9 mouse cellular contexts compared by ENCODE assay signal in genomic region chr7:99988725-99989124, GRCm38 (mm10). TPM values are rescaled to one million over a fixed set of nuclear protein-coding genes. Genes with fewer than 3 reads are reported as not detected.
A peak's percentile ranks its signal among the peaks of the same experiment; 100 is the strongest.
DNase-seq lines count a peak whose midpoint lies in the region; ATAC-seq and TF ChIP-seq lines count a peak whose summit lies in the region.
"Had no signal": no experiment of that assay in that cellular context is flagged by ENCODE, and none has a peak within 500 bp of the region (broad histone marks: within the 10 kb centered on the region; RNA-seq: fewer than 3 reads in every experiment).

No protein-coding gene starts in this region.

- H3K4me2 ChIP-seq in hindbrain, embryonic 12.5 days (replicated peaks): no peak overlapping the region
- no peak overlapping the region for H3K4me2 ChIP-seq in midbrain, embryonic 11.5 days
- H3K4me2 ChIP-seq: limb, embryonic 13.5 days had no signal

- no peak; the same call in 1 of the 2 replicates for ATAC-seq in hindbrain, embryonic 12.5 days (ENCODE audit: low FRiP score)
- peak; percentile 53 to 71; a peak in 2 of 4 replicates for ATAC-seq in hematopoietic stem cell, adult 5-6 weeks (replicated peaks in 1 of 2; ENCODE audit: insufficient read depth in 1 of 2, low FRiP score in 2 of 2, low TSS enrichment in 1 of 2, low read depth in 1 of 2, poor library complexity in 2 of 2, severe bottlenecking in 2 of 2)
- peak; percentile 68 for ATAC-seq in midbrain, embryonic 11.5 days (ENCODE audit: low FRiP score)

- no peaks in the 10 kb centered on the region; the same call in 1 of the 2 replicates for H3K4me1 ChIP-seq in hindbrain, embryonic 10.5 days (replicated peaks)
- H3K4me1 ChIP-seq in hindbrain, embryonic 12.5 days: no peaks in the 10 kb centered on the region
- H3K4me1 ChIP-seq in forebrain, embryonic 10.5 days: peaks cover 15% of the 10 kb centered on the region; the same call in 1 of the 2 replicates
- H3K4me1 ChIP-seq in midbrain, embryonic 11.5 days (ENCODE audit: control insufficient read depth, insufficient read depth, low read length): no peaks in the 10 kb centered on the region
- H3K4me1 ChIP-seq in small intestine, adult 2 months (ENCODE audit: control insufficient read depth, insufficient read depth, insufficient read length, low read length): no peaks in the 10 kb centered on the region; the same call in 1 of the 2 replicates
- H3K4me1 ChIP-seq: limb, embryonic 13.5 days had no signal

- no peak for TF ChIP-seq POLR2A in small intestine, adult 2 months (IDR thresholded peaks at IDR 0.05; ENCODE audit: low read depth, low read length)

- H3K9me3 ChIP-seq in hindbrain, embryonic 10.5 days: no peaks in the 10 kb centered on the region
- H3K9me3 ChIP-seq in hindbrain, embryonic 12.5 days (replicated peaks): no peaks in the 10 kb centered on the region
- no peaks in the 10 kb centered on the region for H3K9me3 ChIP-seq in forebrain, embryonic 10.5 days
- no peaks in the 10 kb centered on the region for H3K9me3 ChIP-seq in midbrain, embryonic 11.5 days (ENCODE audit: control insufficient read depth, low read length)
- H3K9me3 ChIP-seq: limb, embryonic 13.5 days had no signal

- no peak overlapping the region for H3K27ac ChIP-seq in hindbrain, embryonic 10.5 days
- no peak overlapping the region for H3K27ac ChIP-seq in hindbrain, embryonic 12.5 days
- no peak overlapping the region for H3K27ac ChIP-seq in forebrain, embryonic 10.5 days
- H3K27ac ChIP-seq in midbrain, embryonic 11.5 days (ENCODE audit: low read depth, low read length): no peak overlapping the region
- no peak overlapping the region for H3K27ac ChIP-seq in small intestine, adult 2 months (ENCODE audit: insufficient read depth, low read depth, low read length)
- H3K27ac ChIP-seq: limb, embryonic 13.5 days had no signal

- no peak overlapping the region for H3K9ac ChIP-seq in hindbrain, embryonic 12.5 days
- no peak overlapping the region for H3K9ac ChIP-seq in midbrain, embryonic 11.5 days (ENCODE audit: low read length)
- H3K9ac ChIP-seq: limb, embryonic 13.5 days had no signal

- intact Hi-C loops in left cerebral cortex, postnatal 10 days (cut with DNase I): loop anchor here (2.0 kb wide), 1 partner anchor 120 kb away; no protein-coding TSS in a partner anchor

- DNase-seq in hindbrain, embryonic 10.5 days (ENCODE audit: low spot score): peak; percentile 81
- DNase-seq in c-Kit-negative CD71-positive TER-119-positive erythroid progenitor cells, embryonic 14.5 days (ENCODE audit: low read depth, low spot score): peak; percentile 42
- DNase-seq in forebrain, embryonic 10.5 days (ENCODE audit: extremely low spot score, low spot score): peak; percentile 80
- peak; percentile 71 to 78 for DNase-seq in left cerebral cortex, postnatal 10 days (ENCODE audit: extremely low spot score in 1 of 2, low spot score in 2 of 2)
- DNase-seq in midbrain, embryonic 11.5 days (ENCODE audit: low spot score, missing footprints): peak; percentile 97

- WGBS in hindbrain, embryonic 10.5 days: 10% methylated on average over 4 of the region's 4 CpGs
- 5% methylated on average over 4 of the region's 4 CpGs for WGBS in hindbrain, embryonic 12.5 days
- WGBS in forebrain, embryonic 10.5 days: 7% methylated on average over 4 of the region's 4 CpGs
- 5% methylated on average over 4 of the region's 4 CpGs for WGBS in midbrain, embryonic 11.5 days
- WGBS in small intestine, adult 2 months: 7% methylated on average over 4 of the region's 4 CpGs

- H3K36me3 ChIP-seq in hindbrain, embryonic 10.5 days: no peaks in the 10 kb centered on the region
- H3K36me3 ChIP-seq in hindbrain, embryonic 12.5 days: no peaks in the 10 kb centered on the region
- no peaks in the 10 kb centered on the region for H3K36me3 ChIP-seq in forebrain, embryonic 10.5 days (replicated peaks)
- H3K36me3 ChIP-seq in midbrain, embryonic 11.5 days (ENCODE audit: control insufficient read depth, insufficient read depth, low read length): no peaks in the 10 kb centered on the region
- no peaks in the 10 kb centered on the region for H3K36me3 ChIP-seq in small intestine, adult 2 months (ENCODE audit: control insufficient read depth, insufficient read depth, low read length)
- H3K36me3 ChIP-seq: limb, embryonic 13.5 days had no signal

- TF ChIP-seq CTCF in small intestine, adult 2 months (IDR thresholded peaks at IDR 0.05; ENCODE audit: extremely low read depth, insufficient read length, insufficient replicate concordance, low read depth, low read length): peak; percentile 95; the same call in 1 of the 2 replicates

- no peak overlapping the region for H3K4me3 ChIP-seq in hindbrain, embryonic 10.5 days
- H3K4me3 ChIP-seq in hindbrain, embryonic 12.5 days: no peak overlapping the region
- no peak overlapping the region for H3K4me3 ChIP-seq in forebrain, embryonic 10.5 days
- no peak overlapping the region for H3K4me3 ChIP-seq in midbrain, embryonic 11.5 days (ENCODE audit: low read depth, low read length)
- H3K4me3 ChIP-seq in small intestine, adult 2 months (ENCODE audit: low read depth, low read length): no peak overlapping the region
- H3K4me3 ChIP-seq: limb, embryonic 13.5 days had no signal

- H3K27me3 ChIP-seq in hindbrain, embryonic 10.5 days (ENCODE audit: insufficient read depth, poor library complexity, severe bottlenecking): peaks cover 6% of the 10 kb centered on the region; the same call in 1 of the 2 replicates
- no peaks in the 10 kb centered on the region for H3K27me3 ChIP-seq in hindbrain, embryonic 12.5 days
- H3K27me3 ChIP-seq in forebrain, embryonic 10.5 days (ENCODE audit: poor library complexity, severe bottlenecking): peaks cover 3% of the 10 kb centered on the region; the same call in 1 of the 2 replicates
- no peaks in the 10 kb centered on the region for H3K27me3 ChIP-seq in midbrain, embryonic 11.5 days (ENCODE audit: control insufficient read depth, insufficient read depth, low read length)
- no peaks in the 10 kb centered on the region for H3K27me3 ChIP-seq in small intestine, adult 2 months (ENCODE audit: control insufficient read depth, insufficient read depth, low read length)
- H3K27me3 ChIP-seq: limb, embryonic 13.5 days had no signal

RNA-seq across cellular contexts. Expression of gene Rnf169, which starts 8.5 kb away (rescaled TPM):
- polyA plus RNA-seq in hindbrain, embryonic 10.5 days (2016; fragmentation: Nextera tagmentation; extraction: Ambion mirVana): 4.7 and 5.9 TPM in 2 replicates
- 6.7 and 7.0 TPM in 2 replicates for polyA plus RNA-seq in hindbrain, embryonic 12.5 days (2016; fragmentation: Nextera tagmentation; extraction: Ambion mirVana)
- polyA plus RNA-seq in forebrain, embryonic 10.5 days (2016; fragmentation: Nextera tagmentation; extraction: Ambion mirVana): 4.1 and 4.2 TPM in 2 replicates
- total RNA-seq in hematopoietic stem cell, adult 5-6 weeks (2017): 23.1 and 30.9 TPM in 2 replicates
- 10 to 100 TPM; 38.3 to 39.4 TPM for total RNA-seq in left cerebral cortex, postnatal 10 days (2021)
- polyA plus RNA-seq in midbrain, embryonic 11.5 days (2014; fragmentation: Nextera tagmentation; extraction: Ambion mirVana): 6.5 and 6.6 TPM in 2 replicates
- 1.4 and 2.2 TPM in 2 replicates for polyA plus RNA-seq in small intestine, adult 2 months (2012; rRNA removed)

RNA-seq across cellular contexts. Expression of gene Chrdl2, which starts 17.2 kb away (rescaled TPM):
- polyA plus RNA-seq in hindbrain, embryonic 10.5 days (2016; fragmentation: Nextera tagmentation; extraction: Ambion mirVana): 0.37 and 0.56 TPM in 2 replicates
- 0.34 and 0.42 TPM in 2 replicates for polyA plus RNA-seq in hindbrain, embryonic 12.5 days (2016; fragmentation: Nextera tagmentation; extraction: Ambion mirVana)
- 0.41 and 0.48 TPM in 2 replicates for polyA plus RNA-seq in forebrain, embryonic 10.5 days (2016; fragmentation: Nextera tagmentation; extraction: Ambion mirVana)
- total RNA-seq in hematopoietic stem cell, adult 5-6 weeks (2017): not detected in 2 replicates
- under 1 TPM in 1 of 2 experiments, not detected in 1; 0.62 TPM for total RNA-seq in left cerebral cortex, postnatal 10 days (2021)
- 0.11 TPM in 1 of 2 replicates, not detected in the other for polyA plus RNA-seq in midbrain, embryonic 11.5 days (2014; fragmentation: Nextera tagmentation; extraction: Ambion mirVana)
- 0.34 and 0.85 TPM in 2 replicates for polyA plus RNA-seq in small intestine, adult 2 months (2012; rRNA removed)

Comparison
In these comparisons a context has a peak if more than half of its experiments do, and no peak if none do; other contexts are left out.
1. DNase-seq: peak in every context shown above with its lines; median percentile 97 in midbrain, embryonic 11.5 days; 81 in hindbrain, embryonic 10.5 days; 80 in forebrain, embryonic 10.5 days; 74 in left cerebral cortex, postnatal 10 days; 42 in c-Kit-negative CD71-positive TER-119-positive erythroid progenitor cells, embryonic 14.5 days.